Mouse (Mus musculus) adrenal gland, postnatal 10 days (tissue): ENCODE results near the gene Akna. TPM values are rescaled to one million over a fixed set of nuclear protein-coding genes. Genes with fewer than 3 reads are reported as not detected.

ENCODE experiments used
- DNase-seq: peaks from one replicate; pipeline ENCODE4 v3.0.0; 2021; ENCODE audit warnings: mixed read lengths
- total RNA-seq, 2 experiments: library from RNA; stranded (reverse); gene quantifications; 2 replicates each; pipeline ENCODE4 v1.2.3; 2021

The Akna gene
- total RNA-seq, 2 experiments from 2014 or later: 7.4 to 7.7 TPM

GRCm38 (mm10) chr4:63319566-63319965 is 83.6 kb downstream of the Akna start:
- DNase-seq: peak; percentile 82

Other genes starting within 250 kb of the Akna start
- 100 to 1,000 TPM; 247 to 625 TPM for gene Ambp, start 248.6 kb downstream of the Akna start, total RNA-seq
- under 1 TPM in 1 of 2 experiments, not detected in 1; 0.45 TPM for gene Kif12, start 231.2 kb downstream of the Akna start, total RNA-seq
- 10 to 100 TPM; 11.4 to 15.2 TPM for gene Col27a1, start 189.3 kb downstream of the Akna start, total RNA-seq
- 10 to 100 TPM in 1 of 2 experiments, 1 to 10 TPM in 1; 3.2 to 11.8 TPM for gene Orm1, start 58.8 kb downstream of the Akna start, total RNA-seq
- gene Orm3, start 47.2 kb downstream of the Akna start, total RNA-seq: 1 to 10 TPM; 1.5 to 2.2 TPM
- gene Orm2, start 40.9 kb downstream of the Akna start, total RNA-seq: under 1 TPM in 1 of 2 experiments, not detected in 1; 0.84 TPM
- 10 to 100 TPM; 13.7 to 14.9 TPM for gene Whrn, start 92.6 kb upstream of the Akna start, total RNA-seq
- gene Atp6v1g1, start 141.4 kb upstream of the Akna start, total RNA-seq: 100 to 1,000 TPM; 128 to 131 TPM
- gene Tmem268, start 155.4 kb upstream of the Akna start, total RNA-seq: 10 to 100 TPM; 10.8 to 15.0 TPM
- not detected for gene Gm11213, start 201.9 kb upstream of the Akna start, total RNA-seq
- not detected for gene Tex48, start 219.1 kb upstream of the Akna start, total RNA-seq